Mouse (Mus musculus) brain, embryonic 14.5 days (tissue): Measurements from ENCODE around the gene Cdkl1. TPM values are rescaled to one million over a fixed set of nuclear protein-coding genes. Genes with fewer than 3 reads are reported as not detected.

ENCODE experiments used
- DNase-seq: peaks from one replicate; pipeline ENCODE4 v3.0.0-alpha.2; 2011; ENCODE audit warnings: low read depth
- CTCF ChIP-seq: fragments of 200-500 bp; IDR thresholded peaks from 2 replicates; pipeline ENCODE4 v1.5.1; 2012; ENCODE audit warnings: inconsistent platforms, mild to moderate bottlenecking, moderate library complexity, borderline replicate concordance; ENCODE audit not compliant: insufficient read depth, insufficient read length; ENCODE audit errors: extremely low read depth
- POLR2A ChIP-seq: fragments of 200-500 bp; IDR thresholded peaks from 2 replicates; pipeline ENCODE4 v1.6.1; 2012; ENCODE audit warnings: mild to moderate bottlenecking, inconsistent platforms, borderline replicate concordance; ENCODE audit not compliant: poor library complexity, insufficient read depth, insufficient read length, severe bottlenecking; ENCODE audit errors: extremely low read depth
- polyA plus RNA-seq: library from polyadenylated mRNA; depleted of rRNA; stranded (reverse); fragments of >200 nt; gene quantifications from 2 replicates; pipeline ENCODE4 v1.2.3, GENCODE M21; 2012; rRNA removed

The Cdkl1 gene
- polyA plus RNA-seq, 1 experiment: 3.4 TPM

DNA sequence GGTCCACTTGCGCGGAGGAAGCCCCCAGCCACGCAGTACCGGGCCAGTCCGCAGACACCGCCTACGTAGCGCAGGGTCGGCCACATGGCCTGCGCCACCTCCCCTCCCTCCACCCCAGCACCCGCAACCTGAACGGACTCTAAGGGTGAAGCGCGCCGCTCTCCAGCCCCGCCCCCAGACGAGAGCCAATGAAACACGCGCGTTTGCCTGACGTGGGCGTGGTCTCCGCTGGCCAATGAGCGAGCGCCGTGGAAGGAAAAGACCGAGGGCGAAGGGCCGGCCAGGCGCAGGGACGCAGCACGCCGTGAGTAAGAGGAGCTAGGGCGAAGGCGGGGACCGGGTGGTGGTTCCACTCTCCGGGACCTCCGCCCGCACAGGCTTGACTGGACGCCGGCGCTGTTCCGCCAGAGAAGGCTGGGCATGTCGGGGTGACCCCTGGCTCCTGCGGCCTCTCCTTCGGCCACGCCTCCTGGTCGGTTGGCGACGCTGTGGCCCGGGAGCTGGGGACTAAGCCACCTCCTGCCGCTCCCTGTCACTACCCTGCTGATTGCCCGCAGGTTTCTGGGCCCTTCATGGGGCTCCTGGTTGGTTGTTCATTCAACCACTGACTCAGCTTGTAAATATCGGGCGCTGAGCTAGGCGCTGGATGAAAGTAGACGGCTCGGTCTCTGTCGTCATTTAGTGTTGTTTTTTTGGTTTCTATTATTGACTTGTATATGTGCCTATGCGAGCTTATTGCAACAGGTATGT is 66.2 kb downstream of the Cdkl1 start, which contains the start of the genes L2hgdh and Atp5s:
TSS of gene L2hgdh (minus strand) at position 163 of the 750 bp plus-strand sequence.
TSS of gene Atp5s (plus strand) at position 240 of the 750 bp plus-strand sequence.
- peak; percentile 97 for DNase-seq
- TF ChIP-seq POLR2A (peak; percentile 48; the same call in 1 of the 2 replicates), CTCF (no peak)

DNA sequence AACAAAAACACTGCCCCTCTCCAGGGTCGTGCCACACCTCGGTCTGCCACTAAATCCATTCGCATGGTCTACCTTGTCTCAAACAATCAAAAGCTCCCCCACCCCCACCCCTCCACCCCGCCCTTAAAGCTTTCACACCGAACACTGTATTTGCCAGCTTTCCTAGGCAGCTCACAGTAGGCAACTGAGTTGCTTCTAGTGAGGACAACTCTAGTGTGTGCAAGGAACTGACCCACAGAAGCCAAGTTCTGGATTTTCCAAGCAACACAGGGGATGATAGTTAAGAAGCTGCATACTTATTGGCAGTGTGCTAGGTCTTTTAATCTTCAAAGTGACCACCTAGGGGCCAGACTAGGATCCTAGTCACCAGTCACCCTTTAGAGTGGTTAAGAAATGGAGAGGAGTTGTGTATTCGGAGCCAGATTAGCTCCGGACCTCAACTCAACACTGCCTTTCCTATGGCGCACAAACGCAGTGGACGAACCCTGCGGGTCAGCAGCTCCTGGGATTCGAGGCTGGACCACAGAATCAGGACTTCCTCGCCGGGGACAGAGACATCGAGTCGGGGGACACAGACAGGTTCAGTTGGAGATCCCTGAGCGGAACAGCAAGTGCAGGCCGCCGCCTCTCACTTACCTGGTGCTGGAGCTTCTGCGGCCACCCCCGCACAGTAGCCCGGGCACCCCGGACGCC is 66.9 kb downstream of the Cdkl1 start:
- no peak for DNase-seq
- TF ChIP-seq CTCF: no peak

DNA sequence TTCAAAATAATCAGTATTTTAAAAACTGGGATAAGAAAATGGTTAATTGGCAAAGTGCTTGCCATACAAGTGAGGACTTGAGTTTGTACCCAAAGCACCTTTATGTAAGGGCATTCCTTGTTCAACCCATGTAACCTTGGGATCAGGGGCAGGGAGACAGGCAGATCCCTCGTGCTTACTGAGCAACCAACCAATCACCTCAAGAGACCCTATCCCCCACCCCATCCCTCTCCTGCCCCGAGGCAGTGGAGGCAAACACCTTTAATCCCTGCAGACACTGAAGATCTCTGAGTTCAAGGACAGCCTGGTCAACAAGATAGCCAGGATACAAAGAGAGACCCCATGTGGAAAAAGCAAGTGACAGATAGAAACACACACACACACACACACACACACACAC is 67.7 kb downstream of the Cdkl1 start:
- no peak for DNase-seq
- no peak for TF ChIP-seq CTCF
- TF ChIP-seq POLR2A: no peak

DNA sequence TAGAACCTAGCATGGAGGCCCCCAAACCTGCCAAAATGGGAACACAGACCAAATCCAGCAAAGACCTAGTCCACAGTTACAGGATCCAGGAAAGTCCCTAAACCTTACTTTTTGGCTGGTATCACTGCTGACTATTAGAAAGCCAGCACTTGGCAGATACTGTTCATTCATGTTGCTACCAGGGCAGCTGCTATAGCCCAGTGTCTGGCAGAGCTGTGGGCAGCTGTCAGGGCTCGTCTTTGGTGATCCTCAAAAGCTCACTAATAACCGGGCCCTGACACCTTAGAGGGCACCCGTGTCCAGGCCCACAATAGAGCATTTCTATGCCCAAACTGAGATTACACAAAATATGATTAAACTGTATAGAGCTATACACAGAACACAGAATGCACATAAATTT is 68.2 kb downstream of the Cdkl1 start:
- no peak for DNase-seq
- TF ChIP-seq CTCF (no peak), POLR2A (no peak)

DNA sequence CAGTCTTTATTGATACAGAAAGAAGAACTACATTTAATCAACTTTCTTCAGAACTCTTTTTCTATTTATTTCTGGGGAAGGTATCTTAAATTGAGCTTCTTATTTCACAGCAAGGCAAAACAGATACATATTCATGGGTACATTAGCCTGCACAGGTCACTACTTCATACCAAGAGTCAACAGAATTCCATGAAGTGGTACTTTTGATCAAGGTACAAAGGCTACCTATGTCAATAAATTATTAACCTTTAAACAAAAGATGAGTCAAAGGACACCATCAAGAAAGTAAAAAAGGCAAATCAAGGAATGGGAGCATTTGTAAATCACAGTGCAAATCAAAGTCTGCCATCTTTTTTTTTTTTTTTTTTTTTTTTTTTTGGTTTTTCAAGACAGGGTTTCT is 77.4 kb downstream of the Cdkl1 start:
- TF ChIP-seq POLR2A (no peak), CTCF (no peak)
- DNase-seq: no peak

DNA sequence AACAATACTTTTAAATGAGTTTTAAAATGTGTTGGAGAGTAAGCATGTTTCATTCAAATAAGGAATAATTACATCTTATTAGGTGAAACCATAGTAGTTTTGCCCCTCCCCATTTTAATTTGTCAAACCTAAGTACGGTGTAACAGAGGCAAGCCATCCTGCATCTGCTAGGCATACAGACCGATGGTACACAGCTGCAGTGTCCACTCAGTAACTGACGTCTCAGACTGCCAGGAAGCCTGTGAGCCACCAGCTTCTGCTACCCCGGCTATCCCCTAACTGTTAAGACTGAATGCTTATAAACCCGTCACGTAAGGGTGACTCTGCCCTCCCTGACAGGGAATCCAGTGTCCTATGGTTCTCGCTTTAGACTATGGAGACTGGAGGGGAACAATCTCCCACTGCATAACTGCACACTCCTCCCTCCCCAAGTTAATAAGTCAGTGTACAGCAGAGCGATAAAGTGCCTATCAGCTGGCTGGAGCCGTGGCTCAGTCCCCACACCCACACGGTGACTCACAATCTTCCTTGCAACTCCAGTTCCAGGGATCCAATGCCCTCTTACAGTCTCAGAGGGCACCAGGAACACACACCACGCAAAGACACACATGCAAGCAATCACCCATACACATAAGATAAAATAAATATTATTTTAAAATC is 86.1 kb downstream of the Cdkl1 start:
- DNase-seq: no peak
- TF ChIP-seq POLR2A (no peak), CTCF (no peak)

- TF ChIP-seq CTCF (no peak), POLR2A (no peak)
- DNase-seq: no peak
These were observed 92.7 kb downstream of the Cdkl1 start for GRCm38 (mm10) chr12:69698352-69698751.

Other genes with a start within 250 kb of the Cdkl1 start
- 16.2 and 17.1 TPM in 2 replicates for gene Vcpkmt, start 208.2 kb downstream of the Cdkl1 start, polyA plus RNA-seq
- 36.0 and 41.8 TPM in 2 replicates for gene Sos2, start 109.4 kb downstream of the Cdkl1 start, polyA plus RNA-seq
- 9.2 and 9.9 TPM in 2 replicates for gene L2hgdh, start 66.4 kb downstream of the Cdkl1 start, polyA plus RNA-seq
- 17.4 and 26.6 TPM in 2 replicates for gene Atp5s, start 66.3 kb downstream of the Cdkl1 start, polyA plus RNA-seq
- gene Atl1, start 101.3 kb upstream of the Cdkl1 start, polyA plus RNA-seq: 47.7 and 75.7 TPM in 2 replicates
- 20.4 and 25.7 TPM in 2 replicates for gene Map4k5, start 101.9 kb upstream of the Cdkl1 start, polyA plus RNA-seq
- gene Sav1, start 195.7 kb upstream of the Cdkl1 start, polyA plus RNA-seq: 29.6 and 33.4 TPM in 2 replicates